Mouse (Mus musculus) kidney, postnatal 0 days (tissue): ENCODE measurements around the gene Cd1d1. TPM values are rescaled to one million over a fixed set of nuclear protein-coding genes. Genes with fewer than 3 reads are reported as not detected.

ENCODE experiments used
- ATAC-seq: fragments of 200-750 bp; cut with Nextera tagmentation; replicated peaks from 2 replicates; pipeline ENCODE4 v1.8.0; 2017; ENCODE audit warnings: low read depth, moderate number of reproducible peaks, moderate TSS enrichment, moderate library complexity; ENCODE audit not compliant: low FRiP score
- DNase-seq: peaks from one replicate; pipeline ENCODE4 v3.0.0-alpha.2; 2016; ENCODE audit warnings: low spot score
- H3K27ac ChIP-seq: fragments of 300-500 bp; sonication (generic); 2 replicates; pipeline ENCODE4 v1.5.1; 2014; ENCODE audit warnings: mild to moderate bottlenecking
- H3K27me3 ChIP-seq: fragments of 300-500 bp; sonication (generic); 2 replicates; pipeline ENCODE4 v1.6.1; 2014; ENCODE audit warnings: low read length, mixed read lengths; ENCODE audit not compliant: insufficient read depth
- H3K36me3 ChIP-seq: fragments of 300-500 bp; sonication (generic); 2 replicates; pipeline ENCODE4 v1.6.1; 2014; ENCODE audit warnings: low read length, mixed read lengths; ENCODE audit not compliant: insufficient read depth
- H3K4me1 ChIP-seq: fragments of 300-500 bp; sonication (generic); replicated peaks from 2 replicates; pipeline ENCODE4 v1.6.1; 2014; ENCODE audit warnings: antibody characterized with exemption, low read length, mixed read lengths; ENCODE audit not compliant: insufficient read depth
- H3K4me2 ChIP-seq: fragments of 300-500 bp; sonication (generic); 2 replicates; pipeline ENCODE4 v1.6.1; 2014; ENCODE audit warnings: mild to moderate bottlenecking, low read length, moderate library complexity, mixed read lengths
- H3K4me3 ChIP-seq: fragments of 300-500 bp; sonication (generic); replicated peaks from 2 replicates; pipeline ENCODE4 v1.5.1; 2014; ENCODE audit warnings: low read depth, low read length
- H3K9ac ChIP-seq: fragments of 300-500 bp; sonication (generic); 2 replicates; pipeline ENCODE4 v1.6.1; 2014; ENCODE audit warnings: low read depth, low read length
- H3K9me3 ChIP-seq: fragments of 300-500 bp; sonication (generic); replicated peaks from 2 replicates; pipeline ENCODE4 v1.6.1; 2016; ENCODE audit warnings: low read length, inconsistent platforms, mixed read lengths
- CTCF ChIP-seq: IDR thresholded peaks from 2 replicates; pipeline ENCODE4 v1.5.1; 2016; ENCODE audit warnings: antibody characterized with exemption, low read depth, mild to moderate bottlenecking, moderate library complexity
- WGBS: fragments of 180-500 bp; shearing (Covaris S2); extraction: QIAGEN DNeasy Blood & Tissue Kit; methylation state at CpG from one replicate; pipeline ENCODE4 v1.1.7; 2014; 5-methylcytosine and 5-hydroxymethylcytosine counted together
- polyA plus RNA-seq: library from polyadenylated mRNA; unstranded; fragments of >200 nt; fragmentation: Nextera tagmentation; extraction: Ambion mirVana; gene quantifications from 2 replicates; pipeline ENCODE4 v1.2.1, GENCODE M21; 2015

The Cd1d1 gene
- polyA plus RNA-seq, 1 experiment from 2014 or later: 15.0 TPM

- Histone ChIP-seq H3K4me2 (no peak overlapping the region), H3K4me3 (no peak overlapping the region), H3K36me3 (no peaks in the 10 kb centered on the region), H3K27me3 (no peaks in the 10 kb centered on the region), H3K4me1 (no peaks in the 10 kb centered on the region), H3K27ac (no peak overlapping the region), H3K9me3 (no peaks in the 10 kb centered on the region), H3K9ac (no peak overlapping the region)
- TF ChIP-seq CTCF: no peak
- WGBS: 86% methylated on average over 17 of the region's 17 CpGs
- no peak for ATAC-seq
- DNase-seq: no peak
These were observed 36.4 kb downstream of the Cd1d1 start for GRCm38 (mm10) chr3:86962665-86963435.

GRCm38 (mm10) chr3:86961395-86961669 lies 37.9 kb downstream of the Cd1d1 start:
- Histone ChIP-seq H3K4me1 (no peaks in the 10 kb centered on the region), H3K9me3 (no peaks in the 10 kb centered on the region), H3K36me3 (no peaks in the 10 kb centered on the region), H3K27me3 (no peaks in the 10 kb centered on the region), H3K27ac (no peak overlapping the region), H3K4me3 (no peak overlapping the region), H3K9ac (no peak overlapping the region), H3K4me2 (no peak overlapping the region)
- no peak for TF ChIP-seq CTCF
- no peak for DNase-seq
- ATAC-seq: no peak
- WGBS: 86% methylated on average over 2 of the region's 2 CpGs

GRCm38 (mm10) chr3:86960656-86961394 lies 38.4 kb downstream of the Cd1d1 start:
- Histone ChIP-seq H3K36me3 (no peaks in the 10 kb centered on the region), H3K9me3 (no peaks in the 10 kb centered on the region), H3K4me1 (no peaks in the 10 kb centered on the region), H3K27ac (no peak overlapping the region), H3K27me3 (no peaks in the 10 kb centered on the region), H3K4me3 (no peak overlapping the region), H3K9ac (no peak overlapping the region), H3K4me2 (no peak overlapping the region)
- WGBS: 86% methylated on average over 17 of the region's 17 CpGs
- ATAC-seq (no peak), DNase-seq (no peak)
- no peak for TF ChIP-seq CTCF

- H3K9me3 ChIP-seq: no peaks in the 10 kb centered on the region
- no peaks in the 10 kb centered on the region for H3K27me3 ChIP-seq
- no peaks in the 10 kb centered on the region for H3K4me1 ChIP-seq
- no peak for DNase-seq
- H3K36me3 ChIP-seq: no peaks in the 10 kb centered on the region
- no peak overlapping the region for H3K4me3 ChIP-seq
- no peak for TF ChIP-seq CTCF
- H3K27ac ChIP-seq: no peak overlapping the region
- no peak overlapping the region for H3K9ac ChIP-seq
- WGBS: 89% methylated on average over 7 of the region's 7 CpGs
- no peak for ATAC-seq
- H3K4me2 ChIP-seq: no peak overlapping the region
These were observed 40.2 kb downstream of the Cd1d1 start for GRCm38 (mm10) chr3:86959088-86959487.

- peak; percentile 29 for DNase-seq
- Histone ChIP-seq H3K9ac (no peak overlapping the region), H3K4me1 (no peaks in the 10 kb centered on the region), H3K27ac (no peak overlapping the region), H3K36me3 (no peaks in the 10 kb centered on the region), H3K27me3 (no peaks in the 10 kb centered on the region), H3K9me3 (no peaks in the 10 kb centered on the region), H3K4me2 (no peak overlapping the region), H3K4me3 (no peak overlapping the region)
- TF ChIP-seq CTCF: no peak
- ATAC-seq: no peak
- 8% methylated on average over 4 of the region's 4 CpGs for WGBS
These were observed 43.9 kb downstream of the Cd1d1 start for GRCm38 (mm10) chr3:86955376-86955775.

GRCm38 (mm10) chr3:86954521-86954920 lies 44.7 kb downstream of the Cd1d1 start:
- Histone ChIP-seq H3K4me1 (no peaks in the 10 kb centered on the region), H3K4me2 (no peak overlapping the region), H3K36me3 (no peaks in the 10 kb centered on the region), H3K4me3 (no peak overlapping the region), H3K9ac (no peak overlapping the region), H3K9me3 (no peaks in the 10 kb centered on the region), H3K27ac (no peak overlapping the region), H3K27me3 (no peaks in the 10 kb centered on the region)
- no peak for TF ChIP-seq CTCF
- no peak for ATAC-seq
- peak; percentile 8 for DNase-seq
- WGBS: 0% methylated on average over 1 of the region's 1 CpGs

- H3K27me3 ChIP-seq: no peaks in the 10 kb centered on the region
- no peaks in the 10 kb centered on the region for H3K36me3 ChIP-seq
- no peak overlapping the region for H3K4me2 ChIP-seq
- peak; percentile 28; the same call in 1 of the 2 replicates for TF ChIP-seq CTCF
- no peaks in the 10 kb centered on the region for H3K4me1 ChIP-seq
- H3K4me3 ChIP-seq: no peak overlapping the region
- H3K27ac ChIP-seq: no peak overlapping the region
- DNase-seq: no peak
- H3K9ac ChIP-seq: no peak overlapping the region
- ATAC-seq: no peak
- H3K9me3 ChIP-seq: no peaks in the 10 kb centered on the region
- WGBS: 88% methylated on average over 4 of the region's 4 CpGs
These were observed 45.4 kb downstream of the Cd1d1 start for GRCm38 (mm10) chr3:86953819-86954218.
